Mouse (Mus musculus) megakaryocyte, embryonic 14.5 days (primary cell): ENCODE results near the gene Card10.

Source experiments
- FLI1 ChIP-seq: IDR thresholded peaks from 2 replicates; pipeline ENCODE4 v1.6.1; 2012; ENCODE audit warnings: low read length, inconsistent platforms, mixed read lengths
- GATA1 ChIP-seq: IDR thresholded peaks from 3 replicates; pipeline ENCODE4 v1.6.1; 2012; ENCODE audit warnings: mixed read lengths, low read length, inconsistent platforms, borderline replicate concordance

GRCm38 (mm10) chr15:78799029-78799428 lies 3.8 kb downstream of the Card10 start:
- TF ChIP-seq GATA1 (no peak), FLI1 (no peak)
